Mouse (Mus musculus) embryo, embryonic 10 days (tissue): Measurements from ENCODE around the gene Zdhhc5.
"Not testable (repeated sequence)": the region's sequence is repeated elsewhere in the genome, so short reads cannot be mapped to it uniquely, and the experiment has no call there.

Experiments
- DNase-seq: peaks from one replicate; pipeline ENCODE4 v3.0.0-alpha.2; 2015; ENCODE audit warnings: low spot score

Zdhhc5 gene

DNA sequence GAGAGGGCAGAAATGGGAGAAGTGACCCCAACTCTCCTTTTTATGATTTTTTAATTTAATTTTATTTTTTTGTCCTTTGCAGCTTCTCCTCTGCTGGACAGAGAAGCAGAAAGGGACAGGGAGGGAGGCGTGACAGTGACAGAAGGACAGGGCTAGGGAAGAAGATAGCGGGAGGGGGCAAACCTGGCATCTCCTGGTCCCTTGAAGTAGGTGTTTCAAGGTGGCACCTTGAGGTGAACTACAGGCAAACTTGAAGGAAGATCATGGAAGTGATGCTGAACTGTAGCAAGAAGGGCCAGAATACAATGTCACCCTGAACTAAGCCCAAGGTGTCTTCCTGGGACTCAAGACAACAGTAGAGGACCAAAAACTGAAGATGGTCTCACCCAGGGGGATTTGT, 19.9 kb upstream of the Zdhhc5 start:
- DNase-seq = peak; percentile 10

DNA sequence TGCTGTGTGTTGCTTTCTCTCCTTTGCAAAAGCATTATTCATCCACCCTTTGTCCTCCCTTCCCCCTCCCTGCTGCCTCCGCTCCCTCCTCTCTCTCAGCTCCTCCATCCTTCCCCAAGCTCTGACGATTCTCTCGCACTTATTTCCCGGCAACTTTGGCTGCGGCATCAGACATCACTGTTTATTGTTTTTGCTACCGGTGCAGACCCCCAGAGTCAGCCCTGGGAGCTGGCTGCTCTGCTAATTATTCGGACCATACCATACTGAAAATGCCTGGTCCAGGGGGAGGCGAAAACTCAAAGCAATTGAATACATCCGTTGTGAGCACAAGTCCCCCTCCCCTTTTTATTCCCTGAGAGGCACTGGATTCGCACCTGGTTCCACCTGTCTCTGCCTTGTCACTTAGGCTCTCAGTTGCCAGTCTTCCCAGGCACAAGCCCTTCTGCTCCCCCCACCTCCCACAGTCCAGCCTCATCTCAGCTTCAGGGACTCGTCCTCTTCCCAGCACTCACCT, 19.4 kb upstream of the Zdhhc5 start:
- peak; percentile 54 for DNase-seq

DNA sequence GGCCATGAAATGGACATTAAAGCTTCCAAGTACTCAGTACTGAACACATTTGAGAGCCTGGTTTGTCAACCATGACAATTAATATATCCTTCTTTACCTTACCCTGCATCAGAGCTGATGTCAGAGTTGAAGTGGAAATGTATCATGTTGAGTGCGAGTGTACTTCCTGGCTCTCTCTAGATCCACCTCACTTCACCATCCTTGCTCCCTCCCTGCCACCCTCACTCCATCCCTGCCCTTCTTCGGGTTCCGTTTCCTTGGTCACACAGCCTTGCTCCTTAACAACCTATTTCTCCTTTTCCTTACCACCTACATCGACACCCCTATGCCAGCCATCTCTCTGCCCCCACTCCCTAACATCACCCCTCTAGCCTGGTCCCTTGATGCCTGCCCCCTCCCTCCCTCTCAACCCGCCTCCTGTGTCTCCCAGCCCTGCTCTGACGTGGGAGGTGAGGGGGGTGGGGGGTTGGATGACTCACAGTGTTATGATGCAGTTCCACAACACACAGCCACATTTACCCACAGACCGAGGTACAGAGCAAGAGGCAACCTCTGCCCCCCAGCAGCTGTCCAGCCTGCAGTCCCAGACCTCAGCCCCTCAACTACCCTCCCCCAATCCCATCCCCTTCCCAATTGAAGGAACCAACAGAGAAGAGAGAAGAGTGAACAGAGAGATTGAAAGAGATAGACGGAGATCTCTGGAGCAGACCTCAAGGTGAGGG, 18.8 kb upstream of the Zdhhc5 start, which contains the start of gene Ypel4:
TSS of gene Ypel4 (plus strand) at position 480 of the 722 bp plus-strand sequence.
- peak; percentile 46 for DNase-seq

DNA sequence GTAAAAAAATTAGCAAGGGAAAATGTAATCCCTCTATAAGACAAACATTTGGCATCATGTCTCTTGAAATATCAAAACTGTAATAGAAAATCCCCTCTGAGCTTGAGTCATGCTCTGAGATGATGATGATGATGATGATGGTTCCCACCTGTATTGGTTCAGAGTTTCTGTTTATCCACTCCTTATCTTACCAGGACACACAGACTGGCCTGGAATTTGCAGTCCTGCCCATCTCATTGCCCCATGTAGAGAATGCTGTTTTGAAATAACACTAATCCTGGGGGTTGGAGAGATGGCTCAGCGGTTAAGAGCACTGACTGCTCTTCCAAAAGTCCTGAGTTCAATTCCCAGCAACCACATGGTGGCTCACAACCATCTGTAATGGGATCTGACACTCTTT, 17.4 kb upstream of the Zdhhc5 start:
- no peak for DNase-seq

DNA sequence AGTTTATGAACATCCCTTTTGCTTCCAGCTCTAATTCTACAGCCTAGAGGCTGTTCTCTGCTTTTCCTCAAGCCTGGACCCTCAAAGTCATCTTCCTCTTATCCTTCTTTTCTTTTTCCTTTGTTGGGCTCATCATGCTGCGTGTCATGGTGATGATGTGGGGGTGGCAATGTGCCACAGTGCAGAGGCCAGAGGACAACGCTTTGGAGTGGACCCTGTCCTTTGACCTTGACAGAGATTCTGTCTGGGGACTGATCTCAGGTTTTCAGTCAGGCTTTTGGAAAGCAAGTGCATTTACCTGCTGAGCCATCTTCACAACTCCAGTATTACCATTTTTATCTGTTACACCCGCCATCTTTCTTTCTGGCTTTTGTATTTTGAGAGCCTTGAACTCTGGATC, 16.2 kb upstream of the Zdhhc5 start:
- no peak for DNase-seq

DNA sequence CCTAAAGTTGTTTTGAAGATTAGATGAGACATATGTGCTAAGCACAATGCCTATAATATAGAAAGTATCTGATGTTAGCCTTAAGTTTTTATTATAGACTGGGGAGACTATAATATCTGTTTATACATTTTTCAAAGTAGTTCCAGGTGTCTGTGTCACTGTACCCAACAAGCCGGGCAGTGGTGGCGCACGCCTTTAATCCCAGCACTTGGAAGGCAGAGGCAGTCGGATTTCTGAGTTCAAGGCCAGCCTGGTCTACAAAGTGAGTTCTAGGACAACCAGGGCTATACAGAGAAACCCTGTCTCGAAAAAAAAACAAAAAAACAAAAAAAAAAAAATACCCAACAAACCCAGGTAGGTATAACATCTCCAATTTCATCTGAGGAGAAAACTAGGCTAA, 13.2 kb upstream of the Zdhhc5 start:
- not testable (repeated sequence) for DNase-seq

DNA sequence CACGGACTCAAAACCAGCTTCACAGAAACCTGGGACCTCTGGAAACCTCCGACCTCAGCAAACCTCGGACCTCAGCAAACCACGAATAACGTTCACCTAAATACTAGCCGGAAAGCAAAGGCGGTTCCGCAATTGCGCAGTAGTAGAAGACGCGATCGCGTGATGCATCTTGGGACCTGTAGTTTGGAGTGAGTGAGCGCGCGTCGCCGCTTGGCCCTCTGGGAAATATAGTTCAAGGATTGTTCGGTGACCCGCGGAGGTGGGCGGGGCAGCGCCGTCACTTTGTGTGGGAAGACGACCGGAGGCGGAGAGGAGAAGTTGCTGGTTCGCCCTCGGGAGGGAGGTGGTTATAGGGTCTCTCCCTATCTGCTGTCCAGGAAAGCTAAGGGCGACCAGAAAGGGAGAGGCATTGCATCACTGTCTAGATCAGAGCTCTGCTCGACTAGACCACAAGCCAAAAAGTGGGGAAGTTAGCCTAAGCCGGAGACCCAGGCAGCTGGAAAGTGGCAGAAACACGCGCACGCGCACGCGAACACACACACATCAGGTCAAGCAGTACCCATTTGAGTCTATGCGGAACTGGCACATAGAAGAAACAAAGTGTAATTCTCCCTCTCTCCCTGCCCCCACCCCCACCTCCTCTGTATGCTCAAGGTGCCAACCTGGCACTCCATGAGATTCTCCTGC, 12.3 kb upstream of the Zdhhc5 start, which contains the start of gene Clp1:
TSS of gene Clp1 (minus strand) at position 179 of the 687 bp plus-strand sequence.
- peak; percentile 100 for DNase-seq

DNA sequence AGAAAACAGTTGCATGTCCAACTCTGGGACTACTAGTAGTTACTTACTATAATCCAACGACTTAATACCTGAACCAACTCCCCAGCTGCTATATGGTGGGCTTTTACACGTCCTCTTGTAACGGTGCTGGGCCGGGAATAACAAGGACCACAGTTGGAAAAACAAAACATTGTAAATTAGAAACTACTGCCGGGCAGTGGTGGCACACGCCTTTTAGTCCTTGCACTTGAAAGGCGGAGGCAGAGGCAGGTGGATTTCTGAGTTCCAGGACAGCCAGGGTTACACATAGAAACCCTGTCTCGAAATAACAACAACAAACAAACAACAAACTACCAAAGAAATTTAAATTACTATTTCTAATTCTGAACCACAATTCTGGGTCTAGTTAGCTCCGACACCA, 11.7 kb upstream of the Zdhhc5 start:
- DNase-seq = no peak

DNA sequence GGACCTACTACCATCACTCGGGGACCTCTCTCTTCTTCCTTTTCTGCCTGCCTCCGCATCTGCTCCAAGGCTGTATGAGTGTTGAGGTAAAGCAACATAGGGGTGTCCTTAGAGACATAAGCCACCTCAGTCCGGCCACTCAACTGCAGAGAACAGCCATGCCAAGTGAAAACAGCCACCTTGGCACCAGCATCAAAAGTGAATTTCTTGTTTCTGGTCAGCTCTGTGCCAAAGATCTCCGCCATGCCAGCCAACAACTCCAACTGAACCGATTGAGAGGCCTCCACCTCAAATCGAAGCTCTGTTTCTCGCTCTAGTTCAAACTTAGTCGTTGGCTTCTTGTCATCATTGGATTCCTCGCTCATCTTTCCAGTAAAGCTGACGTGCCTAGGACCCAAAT, 10.8 kb upstream of the Zdhhc5 start:
- DNase-seq = no peak

DNA sequence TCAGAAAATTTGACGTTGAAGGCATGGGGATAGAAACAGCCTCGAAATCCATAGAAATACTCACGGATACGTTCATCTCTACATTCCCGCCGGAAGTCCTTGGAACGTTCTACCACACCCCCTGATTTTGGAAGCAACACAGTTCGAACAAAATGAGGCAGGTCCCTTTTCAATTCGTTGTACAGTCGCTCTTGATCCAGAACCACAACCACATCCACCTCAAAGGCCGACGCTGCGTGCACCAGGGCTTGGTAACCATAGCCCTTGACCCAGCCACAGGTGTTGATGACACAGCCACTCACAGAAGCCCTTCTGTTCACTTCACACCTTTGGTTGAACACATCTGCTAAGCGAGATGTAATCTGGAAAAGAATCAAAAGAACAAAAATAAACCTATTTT, 8.9 kb upstream of the Zdhhc5 start:
- DNase-seq = no peak

DNA sequence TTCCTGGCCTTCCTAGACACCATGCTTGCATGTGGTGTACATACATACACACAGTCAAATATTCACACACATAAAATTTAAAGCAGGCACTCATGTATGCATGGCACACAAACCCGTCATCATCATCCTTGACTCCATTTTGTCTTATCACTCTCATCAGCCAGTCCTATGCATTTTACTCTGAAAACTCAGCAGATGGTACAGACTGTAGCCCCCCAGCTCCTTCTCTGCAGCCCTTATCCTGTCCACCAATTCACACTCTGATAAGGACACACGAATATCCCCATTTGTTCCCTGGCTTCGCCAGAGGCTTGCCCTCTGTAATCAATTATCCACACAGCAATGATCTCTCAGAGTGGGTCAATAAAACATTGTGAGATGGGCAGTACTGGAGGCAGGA, 6.2 kb upstream of the Zdhhc5 start:
- no peak for DNase-seq

DNA sequence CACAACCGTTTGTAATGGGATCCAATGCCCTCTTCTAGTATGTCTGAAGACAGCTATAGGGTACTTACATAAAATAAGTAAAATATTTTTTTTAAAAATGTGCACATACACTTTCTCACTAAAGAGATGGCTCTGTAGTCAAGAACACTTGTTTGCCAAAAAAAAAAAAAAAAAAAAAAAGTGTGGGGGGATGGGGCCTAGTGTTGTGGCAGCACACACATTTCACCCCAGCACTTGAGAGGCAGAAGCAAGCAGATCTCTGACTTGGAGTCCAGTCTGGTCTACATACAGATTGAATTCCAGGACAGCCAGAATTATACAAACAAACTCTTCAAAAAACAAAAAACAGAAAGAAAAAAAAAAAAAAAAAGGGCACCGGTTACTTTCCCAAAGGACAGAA, 5.7 kb upstream of the Zdhhc5 start:
- no peak for DNase-seq

DNA sequence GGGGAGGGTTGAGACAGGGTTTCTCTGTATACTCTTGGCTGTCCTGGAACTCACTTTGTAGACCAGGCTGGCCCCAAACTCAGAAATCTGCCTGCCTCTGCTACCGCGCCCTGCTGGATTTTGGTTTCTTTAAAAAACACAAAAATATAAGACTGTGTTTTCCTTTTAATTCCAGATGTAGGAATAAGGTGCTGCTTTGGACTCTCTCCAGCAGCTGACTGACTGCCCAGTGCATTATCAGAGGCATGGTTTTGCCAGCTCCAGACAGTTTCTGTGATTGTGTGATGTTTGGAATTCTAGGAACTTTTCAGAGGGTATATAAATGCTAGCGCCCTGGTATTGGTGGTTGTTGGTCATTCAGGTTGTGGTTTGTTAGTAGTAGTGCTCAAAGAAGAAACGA, 2.4 kb upstream of the Zdhhc5 start:
- DNase-seq = no peak

DNA sequence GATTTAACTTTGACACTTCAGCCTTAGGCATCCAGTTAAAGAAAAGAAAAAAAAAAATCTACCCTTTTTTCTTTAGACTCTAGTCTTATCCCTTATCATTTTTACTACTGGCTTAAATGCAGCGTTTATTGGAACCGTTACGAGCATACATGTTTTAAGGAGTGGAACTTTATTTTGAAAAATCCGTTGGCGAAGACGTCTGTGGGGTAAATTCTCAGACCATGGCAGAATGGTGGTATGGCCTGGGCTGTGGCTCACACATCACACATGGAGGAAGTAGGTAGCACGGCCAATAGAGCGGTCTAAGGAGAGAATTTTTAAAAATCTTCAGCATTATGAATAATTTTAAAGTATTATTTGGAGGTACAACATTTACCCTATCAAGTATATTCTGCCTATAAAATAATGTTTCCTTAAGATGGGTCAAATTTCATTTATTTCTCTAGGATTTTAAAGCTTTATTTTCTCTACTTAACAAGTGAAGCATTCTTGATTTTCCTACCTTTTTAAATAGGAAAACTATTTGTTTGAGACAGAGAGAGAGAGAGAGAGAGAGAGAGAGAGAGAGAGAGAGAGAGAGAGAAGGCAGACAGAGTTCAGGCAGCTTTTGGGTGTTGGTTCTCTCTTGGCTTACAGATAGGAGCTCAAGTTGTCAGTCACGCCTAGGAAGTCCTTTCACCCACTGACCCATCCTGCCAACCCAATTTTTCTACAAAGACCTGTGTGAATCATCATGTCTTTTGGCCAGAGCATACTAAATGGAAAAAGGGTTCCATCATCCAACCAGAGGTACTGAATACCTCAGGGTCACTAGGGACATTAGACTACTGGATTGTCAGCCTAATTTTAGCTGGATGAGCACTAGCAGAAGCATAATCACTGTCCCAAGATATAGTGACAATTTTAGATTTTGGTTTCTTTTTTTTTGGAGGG, 1.7 kb upstream of the Zdhhc5 start:
- no peak for DNase-seq

DNA sequence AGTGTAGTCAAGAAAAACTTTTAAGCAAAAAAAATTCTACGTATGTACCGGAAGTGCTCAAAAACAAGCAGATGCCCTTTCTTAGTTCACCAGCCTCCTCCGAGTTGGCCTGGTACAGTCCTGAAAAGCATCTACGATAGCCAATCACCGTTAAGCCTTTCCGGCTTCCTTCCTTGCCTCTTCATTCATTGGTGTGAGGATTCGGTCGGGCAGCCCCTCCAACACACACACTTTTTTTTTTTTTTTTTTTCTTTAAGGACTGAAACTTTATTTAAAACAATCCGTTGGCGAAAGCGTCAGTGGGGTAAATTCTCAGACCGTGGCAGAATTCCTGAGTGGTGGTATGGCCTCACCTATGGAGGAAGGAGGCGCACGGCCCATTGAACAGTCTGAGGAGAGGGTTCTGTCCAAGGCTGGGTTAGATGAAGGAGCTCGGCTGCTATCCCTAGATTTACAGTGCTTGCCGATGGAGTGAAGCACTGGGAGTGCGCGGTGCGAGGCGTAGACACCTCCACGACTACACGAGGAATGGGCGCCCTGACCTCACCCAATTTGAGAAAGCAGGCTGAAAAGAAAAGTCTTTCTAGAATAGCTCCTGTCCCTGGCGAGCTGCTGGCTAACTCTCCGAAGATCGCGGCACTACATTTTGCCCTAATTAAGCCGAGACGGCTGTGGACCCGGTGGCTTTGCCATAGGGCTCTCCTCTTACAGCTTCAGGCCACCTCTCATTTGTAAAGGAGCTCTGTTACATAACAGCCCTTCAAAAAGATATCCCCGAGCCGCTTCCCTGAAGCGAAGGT, 782 bp upstream of the Zdhhc5 start:
- peak; percentile 96 for DNase-seq

DNA sequence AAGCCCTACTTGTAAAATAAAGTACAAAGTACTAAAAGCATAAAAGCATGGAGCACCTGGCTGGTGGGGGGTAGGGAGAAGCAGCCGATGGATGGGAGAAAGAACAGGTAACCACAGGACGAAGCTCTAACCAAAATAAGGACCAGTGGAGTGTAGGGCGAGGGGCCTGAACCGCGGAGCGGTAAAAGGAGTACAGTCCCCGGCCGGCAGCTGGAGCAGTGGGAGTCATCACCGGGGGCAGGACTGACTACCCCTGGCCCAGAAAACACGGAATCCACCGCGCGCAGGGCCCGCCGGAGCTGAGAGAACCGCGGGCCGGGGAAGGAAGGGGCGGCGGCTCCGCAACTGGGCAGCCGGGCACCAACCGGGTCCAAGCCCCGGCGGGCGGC, 564 bp downstream of the Zdhhc5 start:
- DNase-seq = peak; percentile 31

DNA sequence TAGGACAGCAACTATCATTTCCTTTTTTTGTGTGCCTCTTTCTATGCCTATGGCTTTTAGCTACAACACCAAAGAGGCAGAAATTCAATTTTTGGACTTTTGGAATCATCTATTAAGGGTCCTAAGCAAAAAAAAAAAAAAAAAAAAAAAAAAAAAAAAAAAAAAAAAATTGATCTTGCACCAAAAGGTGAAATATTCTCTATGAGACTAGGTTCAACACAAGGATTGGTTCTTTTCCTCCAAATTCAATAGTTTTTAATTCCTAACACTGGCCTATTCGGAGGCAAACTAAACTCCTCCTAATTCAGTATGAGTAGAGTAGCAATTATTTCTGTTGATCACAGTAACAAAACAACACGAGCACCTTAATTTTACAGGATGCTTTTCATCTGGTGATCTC, 3.1 kb downstream of the Zdhhc5 start:
- no peak for DNase-seq

DNA sequence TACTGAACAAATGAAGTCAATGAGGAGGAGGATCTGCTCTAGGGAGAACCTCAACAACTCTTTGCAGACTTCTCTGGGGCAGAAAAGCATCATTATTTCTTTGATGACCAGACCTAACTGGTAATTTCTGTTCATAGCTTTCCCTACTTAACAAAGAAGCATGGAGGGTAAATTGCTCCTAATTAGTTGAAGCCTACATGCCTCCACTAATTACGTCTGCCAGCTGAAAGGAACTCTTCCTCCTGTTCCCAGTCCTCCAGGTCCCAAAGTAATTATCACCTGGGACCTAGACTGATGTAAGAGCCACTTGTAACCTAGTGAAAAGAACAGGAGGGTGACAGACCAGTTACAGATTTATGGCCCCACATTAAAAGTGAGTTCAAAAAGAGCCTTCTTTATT, 7.5 kb downstream of the Zdhhc5 start:
- DNase-seq = no peak

DNA sequence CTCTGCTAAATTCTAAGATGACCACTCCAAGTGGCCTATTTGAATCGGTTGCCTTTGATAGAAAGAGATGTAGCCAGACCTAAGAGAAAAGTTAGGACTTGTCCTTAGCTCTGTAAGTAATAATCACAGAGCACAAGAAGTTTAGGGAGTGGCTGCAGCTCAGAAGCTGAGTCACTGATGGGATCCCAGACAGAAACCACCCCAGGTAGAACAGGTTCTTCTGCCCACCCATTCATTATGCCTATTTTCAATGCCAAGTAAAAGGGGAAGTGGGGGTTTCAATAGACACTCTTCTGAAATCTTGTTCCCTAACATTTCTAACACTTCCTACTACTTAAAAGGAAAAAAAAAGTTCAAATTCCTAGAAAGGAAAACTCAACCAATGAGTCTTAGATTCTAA, 9.7 kb downstream of the Zdhhc5 start:
- DNase-seq = no peak

DNA sequence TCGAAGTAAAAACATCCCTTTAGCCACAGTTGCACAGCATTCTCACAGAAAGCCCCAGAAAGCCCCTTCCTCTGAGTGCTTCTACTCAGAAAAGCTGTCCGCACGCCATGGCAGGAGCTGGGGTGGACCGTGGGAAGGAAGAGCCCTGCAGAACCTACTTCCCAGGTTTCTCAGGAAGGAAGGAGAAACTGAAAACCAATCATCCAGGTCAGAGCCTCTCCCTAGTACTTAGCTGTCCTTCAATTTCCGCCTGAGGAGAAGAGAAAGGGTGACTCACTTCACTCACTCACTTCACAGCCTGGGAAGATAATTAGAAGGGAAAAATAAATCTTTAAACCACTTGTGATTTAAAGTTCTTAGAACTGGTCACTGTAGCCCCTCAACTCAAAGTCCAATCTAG, 10.7 kb downstream of the Zdhhc5 start:
- DNase-seq = no peak

DNA sequence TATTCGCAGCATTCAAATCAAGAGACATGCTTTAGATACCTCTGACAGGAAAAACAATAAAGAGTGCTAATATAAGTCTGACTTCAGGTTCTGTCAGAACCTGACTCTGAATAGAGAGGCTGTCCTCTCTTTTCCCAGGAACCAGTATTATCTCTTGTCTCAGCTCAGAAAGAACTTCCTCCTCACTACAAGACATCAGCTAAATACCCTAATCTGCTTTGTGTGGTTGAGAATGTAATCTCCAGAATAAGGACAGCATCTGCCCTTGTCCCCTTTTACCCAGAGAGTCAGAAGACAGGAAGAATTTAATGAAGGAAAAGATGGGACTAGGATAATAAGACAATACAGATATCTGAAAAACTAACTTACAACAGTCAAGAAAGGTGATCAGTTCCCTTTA, 11.5 kb downstream of the Zdhhc5 start:
- no peak for DNase-seq
